Mouse (Mus musculus) lung, adult 2 months (tissue): ENCODE measurements around the gene St8sia2. TPM values are rescaled to one million over a fixed set of nuclear protein-coding genes. Genes with fewer than 3 reads are reported as not detected.

Source experiments
- DNase-seq: peaks from one replicate; pipeline ENCODE4 v3.0.0; 2022
- H3K4me1 ChIP-seq: fragments of 200-500 bp; 2 replicates; pipeline ENCODE4 v1.6.1; 2011; ENCODE audit warnings: low read length; ENCODE audit not compliant: control insufficient read depth, insufficient read depth
- H3K4me3 ChIP-seq: fragments of 200-500 bp; replicated peaks from 2 replicates; pipeline ENCODE3; 2011; ENCODE audit warnings: low read depth, mild to moderate bottlenecking, control low read depth, low read length; ENCODE audit errors: extremely low read depth
- CTCF ChIP-seq: fragments of 200-500 bp; IDR thresholded peaks from 2 replicates; pipeline ENCODE4 v1.5.1; 2011; ENCODE audit warnings: mild to moderate bottlenecking, low read length, control low read depth; ENCODE audit not compliant: insufficient read depth
- POLR2A ChIP-seq: fragments of 200-500 bp; IDR thresholded peaks from 2 replicates; pipeline ENCODE4 v1.6.1; 2011; ENCODE audit warnings: low read depth, mild to moderate bottlenecking, control low read depth, low read length, borderline replicate concordance; ENCODE audit errors: extremely low read depth
- WGBS: fragments of 180-500 bp; shearing (Covaris S2); methylation state at CpG from one replicate; pipeline ENCODE4 v1.1.7; 2018; 5-methylcytosine and 5-hydroxymethylcytosine counted together
- polyA plus RNA-seq: library from polyadenylated mRNA; depleted of rRNA; stranded (reverse); fragments of >200 nt; gene quantifications from 2 replicates; pipeline ENCODE4 v1.2.3, GENCODE M21; 2012; rRNA removed

The St8sia2 gene
- polyA plus RNA-seq: 6.2 and 7.8 TPM in 2 replicates

DNA sequence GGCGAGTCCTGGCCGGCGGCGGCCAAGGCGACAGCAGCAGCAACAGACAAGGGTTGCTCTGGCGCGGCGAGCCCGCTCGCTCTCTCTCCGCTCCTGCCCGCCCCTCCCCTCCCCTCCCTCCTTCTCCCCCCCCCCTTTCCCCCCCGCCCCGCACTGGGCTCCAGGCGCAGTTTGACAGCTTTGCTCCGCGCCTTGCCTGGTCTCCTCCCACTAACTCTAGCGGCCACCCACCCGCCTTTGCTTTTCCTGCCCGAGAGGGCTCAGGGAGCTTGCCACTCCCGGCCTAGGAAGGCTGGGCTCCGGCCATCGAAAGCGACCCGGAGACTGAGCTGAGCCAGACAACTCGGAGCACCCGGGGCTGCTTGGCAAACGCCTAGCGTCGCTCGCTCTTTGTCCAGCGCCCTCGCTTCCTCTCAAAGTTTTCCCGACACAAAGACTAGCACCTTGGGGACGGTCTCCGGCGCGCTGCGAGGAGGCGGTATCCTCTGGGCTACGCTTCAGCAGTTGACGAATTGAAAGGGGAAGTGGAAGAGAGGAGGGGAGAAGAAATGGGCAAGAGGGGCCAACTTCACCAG lies at the start of gene St8sia2:
St8sia2 (minus strand) TSS at position 90 of the 575 bp plus-strand sequence.
- Histone ChIP-seq H3K4me1 (no peaks in the 10 kb centered on the region), H3K4me3 (peak within 1 kb of the TSS; percentile 64)
- under 1% methylated on average over 37 of the region's 42 CpGs for WGBS
- no peak for TF ChIP-seq POLR2A
- no peak for TF ChIP-seq CTCF
- peak; percentile 40 for DNase-seq

- TF ChIP-seq POLR2A: no peak
- TF ChIP-seq CTCF: no peak
- Histone ChIP-seq H3K4me1 (peaks cover 6% of the 10 kb centered on the region), H3K4me3 (no peak overlapping the region)
- 68% methylated on average over 6 of the region's 6 CpGs for WGBS
- DNase-seq: no peak
Measured at GRCm38 (mm10) chr7:74061076-74061475, 47.6 kb upstream of the St8sia2 start.

DNA sequence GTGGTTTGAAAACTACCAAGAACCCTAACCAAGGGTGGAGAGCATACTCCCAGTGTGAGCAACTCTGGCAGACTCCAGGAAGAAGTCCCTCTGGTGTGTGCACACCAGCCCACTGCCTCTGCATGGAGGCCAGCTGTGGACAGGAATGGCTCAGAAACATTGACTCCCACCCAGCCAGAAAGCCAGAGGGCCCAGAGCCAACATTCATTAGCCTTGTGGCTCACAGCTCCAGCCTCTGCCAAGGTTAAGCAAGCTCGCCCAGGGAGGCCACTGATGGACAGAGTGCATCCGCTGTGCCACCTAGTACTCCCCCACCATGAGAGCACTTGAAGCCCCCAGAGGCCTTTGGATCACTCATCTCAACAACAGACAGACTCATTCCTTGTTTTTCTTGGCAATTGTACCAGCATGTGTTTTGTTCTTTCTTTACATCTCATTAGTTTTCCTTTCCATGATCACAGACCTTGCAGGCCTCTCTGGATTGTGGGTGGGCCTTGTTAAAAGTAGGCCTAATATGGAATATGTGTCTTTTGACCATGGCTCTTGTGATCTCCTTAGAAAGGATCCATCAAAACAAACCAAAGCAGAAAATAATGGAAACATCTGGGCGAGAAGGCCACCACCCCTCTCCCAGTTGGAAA lies 46.9 kb upstream of the St8sia2 start:
- Histone ChIP-seq H3K4me1 (peaks cover 6% of the 10 kb centered on the region), H3K4me3 (no peak overlapping the region)
- no peak for TF ChIP-seq POLR2A
- WGBS: 83% methylated on average over 3 of the region's 3 CpGs
- no peak for DNase-seq

DNA sequence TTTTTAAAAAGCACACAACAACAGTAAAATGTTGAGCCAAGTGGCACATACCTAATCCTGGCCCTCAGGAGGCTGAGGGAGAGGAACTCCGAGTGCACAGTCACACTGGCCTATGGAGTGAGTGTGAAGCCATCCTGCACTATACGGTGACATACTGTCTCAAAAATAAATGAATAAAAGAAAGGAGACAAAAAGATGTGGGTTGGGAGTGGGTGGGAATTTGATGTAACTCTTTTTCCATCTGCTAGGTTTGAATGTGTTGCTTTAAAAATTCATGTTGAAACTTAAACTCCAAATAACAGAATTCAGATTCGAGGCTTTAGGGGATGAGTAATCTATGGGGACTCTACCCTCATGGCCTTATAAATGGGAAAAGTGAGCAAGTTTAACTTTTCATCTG lies 46.2 kb upstream of the St8sia2 start:
- WGBS: 77% methylated on average over 3 of the region's 3 CpGs
- peaks cover 6% of the 10 kb centered on the region for H3K4me1 ChIP-seq
- no peak for TF ChIP-seq POLR2A
- no peak for TF ChIP-seq CTCF
- no peak for DNase-seq
- no peak overlapping the region for H3K4me3 ChIP-seq

GRCm38 (mm10) chr7:74055753-74056152 lies 42.3 kb upstream of the St8sia2 start:
- no peak for TF ChIP-seq POLR2A
- no peak for DNase-seq
- 90% methylated on average over 3 of the region's 3 CpGs for WGBS
- Histone ChIP-seq H3K4me3 (no peak overlapping the region), H3K4me1 (peaks cover 3% of the 10 kb centered on the region; the same call in 1 of the 2 replicates)

GRCm38 (mm10) chr7:74047591-74047990 lies 34.1 kb upstream of the St8sia2 start:
- 74% methylated on average over 2 of the region's 2 CpGs for WGBS
- H3K4me1 ChIP-seq: no peaks in the 10 kb centered on the region
- DNase-seq: no peak
- no peak for TF ChIP-seq POLR2A
- no peak for TF ChIP-seq CTCF
- no peak overlapping the region for H3K4me3 ChIP-seq

DNA sequence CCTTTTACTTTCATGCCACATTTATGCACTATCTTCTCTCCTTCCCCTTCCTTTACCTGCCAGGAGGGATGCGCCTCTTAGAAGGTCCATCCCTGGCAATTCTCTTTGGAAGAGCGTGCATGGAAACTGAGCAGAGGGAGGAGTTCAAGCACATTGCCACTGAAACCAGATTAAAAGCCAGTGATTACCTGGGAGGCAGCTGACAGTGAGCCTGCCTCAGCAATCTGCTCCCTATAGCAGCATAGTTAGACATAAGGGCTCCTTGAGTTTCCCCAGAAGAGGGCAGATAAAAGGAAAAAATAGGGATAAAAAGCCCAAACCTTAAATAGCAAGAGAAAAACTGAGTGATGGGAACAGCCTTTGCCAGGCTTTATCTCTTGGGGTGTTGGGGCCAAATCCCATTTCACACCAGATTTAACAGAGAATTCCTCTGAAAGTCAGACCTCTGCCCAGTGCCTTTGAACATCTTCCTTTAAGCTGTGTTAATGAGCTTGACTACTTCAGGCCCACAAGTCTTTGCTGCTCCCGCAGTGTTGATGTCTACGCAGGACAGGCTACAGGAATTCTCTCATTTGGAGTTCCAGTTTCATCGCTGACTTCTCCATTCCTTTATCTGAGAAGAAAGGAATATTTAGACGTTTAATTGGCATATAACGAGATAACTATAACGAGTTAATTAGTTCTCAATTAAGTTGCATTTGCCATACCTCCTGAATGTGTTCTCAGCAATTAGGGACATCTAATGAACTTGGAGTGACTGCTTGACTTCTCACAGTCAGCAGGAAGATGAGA lies 31.9 kb upstream of the St8sia2 start:
- DNase-seq: no peak
- Histone ChIP-seq H3K4me3 (no peak overlapping the region), H3K4me1 (no peaks in the 10 kb centered on the region)
- no peak for TF ChIP-seq POLR2A
- no peak for TF ChIP-seq CTCF
- 84% methylated on average over 8 of the region's 8 CpGs for WGBS

DNA sequence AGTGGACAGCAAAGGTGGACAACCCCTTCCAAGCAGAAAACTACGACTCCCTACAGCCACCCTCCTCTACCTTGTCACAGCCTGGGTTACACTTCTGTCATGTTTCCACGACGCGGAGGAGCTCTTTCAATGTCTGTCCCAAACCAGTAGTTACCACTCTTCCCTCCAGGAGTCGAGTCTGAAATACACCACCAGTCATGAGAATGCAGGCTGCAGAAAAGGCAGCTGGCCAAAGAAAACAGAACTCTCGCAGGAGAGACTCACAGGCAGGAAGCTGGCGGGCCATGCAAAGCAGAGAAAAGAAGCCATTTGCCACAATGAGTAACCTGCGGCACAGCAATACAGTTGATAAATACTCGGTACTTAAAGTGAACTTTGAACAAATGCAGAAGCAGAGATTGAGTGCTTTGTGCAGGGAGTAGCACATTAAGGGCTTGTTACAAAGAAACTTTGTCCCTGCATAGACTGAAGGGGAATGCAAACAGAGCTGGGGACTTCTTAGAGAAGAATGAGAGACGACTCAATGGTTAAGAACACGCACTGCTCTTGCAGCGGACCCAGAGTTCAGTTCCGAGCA lies 30.2 kb upstream of the St8sia2 start:
- 40% methylated on average over 13 of the region's 13 CpGs for WGBS
- Histone ChIP-seq H3K4me3 (no peak overlapping the region), H3K4me1 (no peaks in the 10 kb centered on the region)
- peak; percentile 6 for DNase-seq
- no peak for TF ChIP-seq POLR2A
- no peak for TF ChIP-seq CTCF

- Histone ChIP-seq H3K4me3 (no peak overlapping the region), H3K4me1 (no peaks in the 10 kb centered on the region)
- DNase-seq: peak; percentile 40
- TF ChIP-seq CTCF (peak; percentile 76), POLR2A (no peak)
- WGBS: 16% methylated on average over 5 of the region's 5 CpGs
Measured at GRCm38 (mm10) chr7:74025007-74025406, 11.5 kb upstream of the St8sia2 start.
